Mouse (Mus musculus) stomach, embryonic 15.5 days (tissue): Measurements from ENCODE around the gene Cep128. TPM values are rescaled to one million over a fixed set of nuclear protein-coding genes. Genes with fewer than 3 reads are reported as not detected.

ENCODE experiments used
- ATAC-seq: fragments of 200-750 bp; cut with Nextera tagmentation; 2 replicates; pipeline ENCODE4 v1.8.0; 2017; ENCODE audit warnings: low read depth, moderate number of reproducible peaks, moderate TSS enrichment; ENCODE audit not compliant: insufficient read depth, low FRiP score
- H3K27ac ChIP-seq: fragments of 300-500 bp; sonication (generic); 2 replicates; pipeline ENCODE4 v1.5.1; 2015; ENCODE audit warnings: mild to moderate bottlenecking, inconsistent platforms
- H3K27me3 ChIP-seq: fragments of 300-500 bp; sonication (generic); replicated peaks from 2 replicates; pipeline ENCODE4 v1.6.1; 2015; ENCODE audit warnings: inconsistent platforms
- H3K36me3 ChIP-seq: fragments of 300-500 bp; sonication (generic); 2 replicates; pipeline ENCODE4 v1.6.1; 2015; ENCODE audit warnings: inconsistent platforms
- H3K4me1 ChIP-seq: fragments of 300-500 bp; sonication (generic); 2 replicates; pipeline ENCODE4 v1.6.1; 2015; ENCODE audit warnings: inconsistent platforms
- H3K4me2 ChIP-seq: fragments of 300-500 bp; sonication (generic); 2 replicates; pipeline ENCODE4 v1.6.1; 2015; ENCODE audit warnings: mild to moderate bottlenecking, inconsistent platforms
- H3K4me3 ChIP-seq: fragments of 300-500 bp; sonication (generic); replicated peaks from 2 replicates; pipeline ENCODE4 v1.5.1; 2015; ENCODE audit warnings: inconsistent platforms
- H3K9ac ChIP-seq: fragments of 300-500 bp; sonication (generic); 2 replicates; pipeline ENCODE4 v1.6.1; 2015; ENCODE audit warnings: inconsistent platforms
- H3K9me3 ChIP-seq: fragments of 300-500 bp; sonication (generic); 2 replicates; pipeline ENCODE4 v1.6.1; 2016; ENCODE audit warnings: inconsistent platforms
- WGBS: fragments of 180-500 bp; shearing (Covaris S2); methylation state at CpG from one replicate; pipeline ENCODE4 v1.1.7; 2015; 5-methylcytosine and 5-hydroxymethylcytosine counted together
- polyA plus RNA-seq: library from polyadenylated mRNA; unstranded; fragments of >200 nt; fragmentation: Nextera tagmentation; extraction: Ambion mirVana; gene quantifications from 2 replicates; pipeline ENCODE4 v1.2.1, GENCODE M21; 2015

Cep128 gene
- polyA plus RNA-seq, 1 experiment from 2014 or later: 8.4 TPM

DNA sequence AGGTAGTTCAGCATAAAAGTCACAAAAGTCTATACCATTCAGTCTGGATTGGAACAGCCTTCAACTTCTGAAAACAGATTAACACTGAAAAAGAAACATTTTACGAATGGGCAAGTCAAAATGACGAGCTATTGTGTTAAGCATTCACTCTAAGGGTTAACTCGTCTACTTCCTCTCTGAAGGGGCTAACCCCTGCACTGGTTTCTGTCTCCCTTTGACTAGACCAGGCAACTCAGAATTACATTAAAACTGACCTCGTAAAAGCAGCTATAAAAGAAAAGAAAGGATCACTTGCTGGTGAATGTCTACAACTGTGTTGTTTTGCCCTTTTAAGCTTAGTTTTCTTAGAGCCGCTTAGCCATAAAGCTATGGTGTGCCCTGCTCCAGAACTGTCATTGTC is 79.2 kb downstream of the Cep128 start:
- 70% methylated on average over 5 of the region's 5 CpGs for WGBS
- H3K9me3 ChIP-seq: no peaks in the 10 kb centered on the region
- no peak overlapping the region for H3K9ac ChIP-seq
- no peaks in the 10 kb centered on the region for H3K4me1 ChIP-seq
- H3K27me3 ChIP-seq: no peaks in the 10 kb centered on the region
- H3K27ac ChIP-seq: no peak overlapping the region
- H3K4me3 ChIP-seq: no peak overlapping the region
- ATAC-seq: no peak
- H3K4me2 ChIP-seq: no peak overlapping the region
- no peaks in the 10 kb centered on the region for H3K36me3 ChIP-seq

DNA sequence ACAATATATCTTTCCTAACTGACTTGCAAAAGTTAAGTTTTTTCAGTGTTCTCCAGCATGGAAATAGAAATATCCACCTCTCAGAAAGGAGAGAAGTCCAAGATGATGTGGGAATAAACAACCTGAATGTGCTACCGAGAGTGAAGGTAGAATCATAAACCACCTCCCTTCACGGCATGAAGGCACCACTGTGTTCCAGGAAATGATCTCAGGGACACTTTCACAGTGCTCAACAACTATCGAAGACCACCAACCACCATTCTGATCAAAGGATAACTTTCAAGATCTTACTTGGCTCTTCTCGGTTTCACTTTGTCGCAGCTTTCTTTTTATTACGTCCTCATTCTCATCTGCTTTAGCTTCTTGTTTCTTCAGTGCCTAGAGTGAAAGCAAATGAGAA is 85.5 kb downstream of the Cep128 start:
- Histone ChIP-seq H3K9ac (no peak overlapping the region), H3K9me3 (no peaks in the 10 kb centered on the region), H3K4me2 (no peak overlapping the region), H3K4me1 (no peaks in the 10 kb centered on the region), H3K4me3 (no peak overlapping the region), H3K27ac (no peak overlapping the region), H3K27me3 (no peaks in the 10 kb centered on the region), H3K36me3 (no peaks in the 10 kb centered on the region)
- ATAC-seq: no peak
- 94% methylated on average over 6 of the region's 6 CpGs for WGBS

DNA sequence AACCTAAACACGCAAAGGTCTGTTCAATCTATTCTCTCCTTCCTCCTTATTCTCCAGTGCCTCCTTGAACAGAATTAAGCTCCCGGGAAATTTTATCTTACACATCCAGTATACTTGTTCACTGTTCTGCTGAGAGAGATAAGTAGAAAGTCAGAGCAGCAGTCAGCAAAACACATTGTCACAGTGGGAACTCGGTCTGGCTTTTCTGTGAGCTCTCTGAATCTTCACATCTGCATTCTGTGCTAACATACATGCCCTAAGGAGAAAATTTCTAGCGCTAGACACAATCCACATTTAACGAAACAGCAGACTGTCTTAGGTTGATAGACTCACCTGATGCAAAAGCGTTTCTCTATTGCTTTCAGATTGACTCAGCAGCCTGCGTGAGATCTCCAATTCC is 88.3 kb downstream of the Cep128 start:
- H3K4me2 ChIP-seq: no peak overlapping the region
- no peaks in the 10 kb centered on the region for H3K9me3 ChIP-seq
- H3K4me1 ChIP-seq: no peaks in the 10 kb centered on the region
- no peaks in the 10 kb centered on the region for H3K36me3 ChIP-seq
- no peak for ATAC-seq
- no peak overlapping the region for H3K4me3 ChIP-seq
- 86% methylated on average over 7 of the region's 7 CpGs for WGBS
- no peak overlapping the region for H3K27ac ChIP-seq
- no peaks in the 10 kb centered on the region for H3K27me3 ChIP-seq
- H3K9ac ChIP-seq: no peak overlapping the region

DNA sequence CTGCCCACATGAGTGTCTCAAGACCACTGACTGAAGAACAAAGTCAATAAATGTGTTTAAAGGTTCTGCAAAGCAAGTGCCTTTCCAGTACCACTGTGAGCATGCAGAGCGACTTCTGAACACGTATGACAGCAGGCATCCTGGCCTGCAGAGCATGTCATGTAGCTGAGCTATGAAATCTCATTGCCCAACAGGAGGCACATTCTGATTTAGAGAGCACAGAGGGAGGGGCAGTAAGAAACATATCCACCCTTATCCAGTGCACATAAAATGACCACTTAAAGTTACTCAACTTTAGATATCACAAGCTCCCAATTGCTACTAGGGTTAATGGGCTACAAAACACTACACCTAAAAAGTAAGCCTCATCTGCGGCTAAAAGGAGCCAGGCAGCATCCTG is 88.8 kb downstream of the Cep128 start:
- Histone ChIP-seq H3K27me3 (no peaks in the 10 kb centered on the region), H3K9ac (no peak overlapping the region), H3K36me3 (no peaks in the 10 kb centered on the region), H3K4me1 (no peaks in the 10 kb centered on the region), H3K4me3 (no peak overlapping the region), H3K4me2 (no peak overlapping the region), H3K27ac (no peak overlapping the region), H3K9me3 (no peaks in the 10 kb centered on the region)
- no peak for ATAC-seq
- WGBS: 92% methylated on average over 3 of the region's 3 CpGs

DNA sequence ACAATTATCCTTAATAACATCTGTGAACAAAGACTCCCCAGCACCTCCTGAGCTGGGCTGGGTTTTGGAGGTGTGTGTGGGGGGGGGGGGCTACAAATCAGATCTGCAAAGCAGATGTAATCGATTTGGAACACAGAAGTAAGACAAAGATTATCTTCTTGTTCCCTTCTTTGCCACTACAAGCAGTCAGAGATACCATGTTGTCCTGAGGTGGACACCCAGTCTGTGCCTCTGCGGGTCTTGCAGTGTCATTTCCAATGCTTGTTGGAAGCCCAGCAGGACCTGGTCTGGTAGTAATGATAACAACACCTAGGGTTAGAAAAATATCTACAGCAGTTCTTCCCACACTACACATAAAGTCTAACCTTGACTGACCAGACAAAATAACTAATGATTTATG is 110.3 kb downstream of the Cep128 start:
- Histone ChIP-seq H3K4me3 (no peak overlapping the region), H3K9me3 (no peaks in the 10 kb centered on the region), H3K36me3 (no peaks in the 10 kb centered on the region), H3K4me2 (no peak overlapping the region), H3K27me3 (no peaks in the 10 kb centered on the region), H3K4me1 (no peaks in the 10 kb centered on the region), H3K27ac (no peak overlapping the region), H3K9ac (no peak overlapping the region)
- WGBS: 85% methylated on average over 2 of the region's 2 CpGs
- no peak for ATAC-seq

DNA sequence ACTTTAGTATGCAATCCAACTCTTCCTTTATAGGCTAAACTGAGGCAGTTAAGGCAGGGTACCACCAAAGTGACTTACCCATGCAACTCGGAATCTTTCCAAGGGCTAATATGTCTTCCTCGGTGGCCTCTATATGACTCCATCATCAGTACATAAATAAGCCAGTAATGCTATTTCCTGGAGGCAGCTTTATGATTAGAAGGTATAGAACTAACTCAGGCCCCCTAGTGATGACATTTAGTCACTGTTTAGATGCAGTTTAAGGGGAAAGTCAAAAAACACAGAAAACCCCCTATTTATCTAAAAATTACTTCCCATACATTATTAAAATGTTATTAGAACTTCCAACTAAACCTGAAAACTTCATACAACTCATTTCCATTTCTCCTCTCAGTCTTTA is 114.6 kb downstream of the Cep128 start:
- no peak overlapping the region for H3K9ac ChIP-seq
- no peak for ATAC-seq
- H3K36me3 ChIP-seq: no peaks in the 10 kb centered on the region
- no peaks in the 10 kb centered on the region for H3K9me3 ChIP-seq
- no peak overlapping the region for H3K4me3 ChIP-seq
- H3K27ac ChIP-seq: no peak overlapping the region
- H3K27me3 ChIP-seq: no peaks in the 10 kb centered on the region
- WGBS: 90% methylated on average over 2 of the region's 2 CpGs
- H3K4me2 ChIP-seq: no peak overlapping the region
- H3K4me1 ChIP-seq: no peaks in the 10 kb centered on the region

DNA sequence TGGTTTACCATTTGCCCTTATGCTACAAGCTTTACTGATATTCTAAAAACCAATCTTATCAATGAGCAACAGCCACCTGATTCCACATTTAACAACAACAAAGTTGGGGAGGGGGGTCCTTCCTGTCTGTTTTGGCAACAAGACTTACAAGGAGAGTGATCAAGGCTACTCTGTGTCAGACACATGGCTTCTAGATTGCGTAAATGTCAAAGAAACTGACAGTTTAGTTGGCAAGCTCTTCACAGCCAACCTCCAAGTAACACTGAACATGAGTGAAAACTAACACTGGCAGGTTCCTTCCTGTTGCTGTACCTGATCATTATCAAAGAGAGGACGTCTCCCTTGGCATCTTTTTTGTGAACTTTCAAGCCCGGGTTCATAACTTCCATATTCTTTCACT is 115.2 kb downstream of the Cep128 start:
- no peaks in the 10 kb centered on the region for H3K36me3 ChIP-seq
- no peaks in the 10 kb centered on the region for H3K4me1 ChIP-seq
- no peak for ATAC-seq
- H3K9me3 ChIP-seq: no peaks in the 10 kb centered on the region
- H3K27ac ChIP-seq: no peak overlapping the region
- 74% methylated on average over 3 of the region's 3 CpGs for WGBS
- no peak overlapping the region for H3K4me3 ChIP-seq
- no peak overlapping the region for H3K4me2 ChIP-seq
- no peak overlapping the region for H3K9ac ChIP-seq
- no peaks in the 10 kb centered on the region for H3K27me3 ChIP-seq

DNA sequence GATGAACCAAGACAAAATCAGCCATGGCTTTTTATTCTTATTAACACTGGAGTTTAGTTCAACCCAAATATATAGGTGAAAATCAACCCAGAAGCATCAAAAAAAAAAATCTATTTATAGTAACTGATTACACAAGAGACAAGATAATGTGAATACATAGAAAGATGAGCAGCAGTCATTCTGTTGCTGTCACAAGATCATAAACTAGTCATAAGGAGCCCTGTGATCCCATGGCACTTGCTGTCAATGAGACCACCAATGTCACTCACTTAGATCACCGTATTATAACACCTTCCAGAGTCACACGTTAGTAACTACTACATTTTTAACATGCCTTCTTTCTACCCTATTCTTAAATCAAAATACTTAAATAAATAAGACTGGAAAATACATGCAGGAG is 118.2 kb downstream of the Cep128 start:
- Histone ChIP-seq H3K36me3 (no peaks in the 10 kb centered on the region), H3K27me3 (no peaks in the 10 kb centered on the region), H3K27ac (no peak overlapping the region), H3K4me1 (no peaks in the 10 kb centered on the region), H3K4me2 (no peak overlapping the region), H3K9me3 (no peaks in the 10 kb centered on the region), H3K4me3 (no peak overlapping the region), H3K9ac (no peak overlapping the region)
- 87% methylated on average over 2 of the region's 2 CpGs for WGBS
- no peak for ATAC-seq

DNA sequence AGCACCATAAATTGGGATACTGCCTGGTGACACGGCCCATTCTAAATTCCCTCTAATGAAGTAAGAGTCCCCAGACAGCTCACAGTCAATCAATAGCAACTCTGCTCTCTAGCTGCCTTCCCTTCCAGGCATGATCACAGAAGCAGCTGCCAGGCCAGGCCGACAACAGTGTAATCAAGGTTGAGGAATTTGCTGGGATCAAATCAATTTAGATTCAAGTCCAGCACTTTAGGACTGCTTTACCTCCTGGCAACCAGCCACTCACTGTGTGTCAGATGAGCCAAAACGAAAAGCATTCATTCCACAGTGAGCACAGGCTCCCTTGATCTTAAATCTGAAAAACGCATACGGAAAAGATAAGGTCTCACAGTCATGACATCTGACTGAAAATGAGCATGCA is 118.7 kb downstream of the Cep128 start:
- H3K9me3 ChIP-seq: no peaks in the 10 kb centered on the region
- no peak overlapping the region for H3K4me2 ChIP-seq
- WGBS: 49% methylated on average over 5 of the region's 5 CpGs
- no peaks in the 10 kb centered on the region for H3K36me3 ChIP-seq
- no peak overlapping the region for H3K27ac ChIP-seq
- H3K4me1 ChIP-seq: no peaks in the 10 kb centered on the region
- no peak for ATAC-seq
- H3K9ac ChIP-seq: no peak overlapping the region
- no peaks in the 10 kb centered on the region for H3K27me3 ChIP-seq
- H3K4me3 ChIP-seq: no peak overlapping the region

DNA sequence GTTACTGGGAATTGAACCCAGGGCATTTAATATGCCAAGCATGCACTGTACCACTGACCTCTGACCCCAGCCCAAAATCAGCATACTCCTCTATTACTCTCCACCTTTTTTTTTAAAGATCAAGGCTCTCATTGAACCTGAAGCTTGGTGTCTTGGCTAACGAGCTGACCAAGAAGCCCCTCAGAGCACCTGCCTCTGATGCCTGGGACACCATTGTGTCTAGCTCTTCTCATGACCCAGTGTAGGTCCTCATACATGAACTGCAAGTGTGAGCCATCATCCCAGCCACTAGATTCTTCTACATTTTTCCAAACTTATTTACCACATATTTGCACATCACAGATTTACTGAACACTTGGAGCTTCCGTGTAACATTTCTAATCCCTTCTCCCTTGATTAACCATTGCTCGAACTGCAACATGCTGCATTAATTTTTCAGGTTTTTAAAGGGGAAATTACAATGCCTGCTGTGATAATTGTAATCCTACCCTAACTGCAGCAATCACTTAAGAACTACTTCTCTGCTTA is 119.3 kb downstream of the Cep128 start:
- no peak overlapping the region for H3K4me2 ChIP-seq
- ATAC-seq: no peak
- H3K36me3 ChIP-seq: no peaks in the 10 kb centered on the region
- 87% methylated on average over 3 of the region's 3 CpGs for WGBS
- H3K9ac ChIP-seq: no peak overlapping the region
- H3K4me3 ChIP-seq: no peak overlapping the region
- no peaks in the 10 kb centered on the region for H3K4me1 ChIP-seq
- H3K27me3 ChIP-seq: no peaks in the 10 kb centered on the region
- H3K9me3 ChIP-seq: no peaks in the 10 kb centered on the region
- H3K27ac ChIP-seq: no peak overlapping the region

DNA sequence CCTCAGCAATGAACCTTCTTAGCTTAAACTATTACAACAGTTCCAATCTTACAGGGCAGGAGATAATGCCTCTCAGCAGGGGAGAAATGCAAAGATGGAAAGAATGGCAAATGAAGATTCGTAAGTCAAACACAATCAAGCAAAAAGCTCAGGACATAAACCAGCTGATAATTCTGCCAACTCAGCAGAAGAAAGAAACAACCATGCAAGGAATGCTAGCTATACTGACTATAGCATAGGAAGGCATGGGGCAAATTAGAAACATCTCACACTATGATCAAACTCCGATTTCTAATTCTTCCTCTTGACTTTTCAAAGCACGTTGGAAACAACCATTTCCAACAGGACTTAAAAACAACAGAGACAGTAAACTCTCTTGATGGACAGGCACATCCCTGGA is 120.5 kb downstream of the Cep128 start:
- no peak overlapping the region for H3K27ac ChIP-seq
- H3K4me3 ChIP-seq: no peak overlapping the region
- no peaks in the 10 kb centered on the region for H3K9me3 ChIP-seq
- no peaks in the 10 kb centered on the region for H3K27me3 ChIP-seq
- H3K9ac ChIP-seq: no peak overlapping the region
- no peaks in the 10 kb centered on the region for H3K4me1 ChIP-seq
- ATAC-seq: no peak
- H3K4me2 ChIP-seq: no peak overlapping the region
- H3K36me3 ChIP-seq: no peaks in the 10 kb centered on the region
- 74% methylated on average over 3 of the region's 3 CpGs for WGBS

DNA sequence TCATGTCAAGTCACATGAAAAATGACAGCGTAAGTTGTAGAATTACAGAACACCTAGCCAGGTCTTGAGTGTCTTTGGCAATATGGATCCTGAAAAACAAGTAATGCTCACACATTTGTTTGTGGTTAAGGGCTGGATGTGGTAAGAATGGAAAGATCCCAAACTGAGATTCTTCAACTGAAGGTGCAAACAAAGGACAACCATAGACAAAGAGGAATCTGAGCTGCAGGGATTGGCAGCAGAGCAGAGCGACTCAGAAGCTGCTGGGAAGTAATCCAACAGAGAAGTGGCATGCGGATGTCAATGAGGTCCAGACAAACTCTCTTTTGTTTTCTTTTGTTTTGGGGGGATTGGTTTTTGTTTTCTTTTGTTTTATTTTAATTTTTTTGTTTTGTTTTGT is 121.4 kb downstream of the Cep128 start:
- H3K4me3 ChIP-seq: no peak overlapping the region
- H3K9me3 ChIP-seq: no peaks in the 10 kb centered on the region
- H3K9ac ChIP-seq: no peak overlapping the region
- ATAC-seq: no peak
- no peak overlapping the region for H3K27ac ChIP-seq
- H3K4me1 ChIP-seq: no peaks in the 10 kb centered on the region
- H3K27me3 ChIP-seq: no peaks in the 10 kb centered on the region
- WGBS: 90% methylated on average over 3 of the region's 3 CpGs
- no peaks in the 10 kb centered on the region for H3K36me3 ChIP-seq
- H3K4me2 ChIP-seq: no peak overlapping the region

DNA sequence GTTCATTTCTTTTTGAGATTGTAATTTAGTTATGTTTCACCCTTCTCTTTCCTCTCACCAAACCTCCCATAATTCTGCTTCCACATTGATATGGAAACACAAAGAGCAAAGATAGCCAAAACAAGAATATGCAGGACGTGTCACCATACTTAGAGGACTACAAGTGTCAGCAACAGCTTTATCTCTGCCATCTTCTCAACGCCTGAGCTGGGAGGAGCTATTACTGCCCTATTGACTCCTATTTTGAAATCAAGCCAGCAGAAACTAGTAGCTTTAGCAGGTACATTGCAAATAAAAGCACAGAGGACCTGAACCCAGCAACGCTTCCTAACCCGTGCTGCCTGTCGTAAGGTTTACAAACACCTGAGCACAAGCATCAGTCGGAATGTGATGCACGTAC is 127.9 kb downstream of the Cep128 start:
- no peak overlapping the region for H3K27ac ChIP-seq
- 83% methylated on average over 7 of the region's 7 CpGs for WGBS
- no peaks in the 10 kb centered on the region for H3K36me3 ChIP-seq
- no peaks in the 10 kb centered on the region for H3K9me3 ChIP-seq
- no peak overlapping the region for H3K9ac ChIP-seq
- no peaks in the 10 kb centered on the region for H3K4me1 ChIP-seq
- ATAC-seq: no peak
- no peak overlapping the region for H3K4me3 ChIP-seq
- H3K27me3 ChIP-seq: no peaks in the 10 kb centered on the region
- no peak overlapping the region for H3K4me2 ChIP-seq
